Mouse (Mus musculus) myocyte (in vitro differentiated cells): ENCODE results near the gene Patz1. TPM values are rescaled to one million over a fixed set of nuclear protein-coding genes. Genes with fewer than 3 reads are reported as not detected.

ENCODE experiments used
- H3K27me3 ChIP-seq: one replicate; pipeline ENCODE4 v1.6.1; 2011; ENCODE audit not compliant: control insufficient read depth, insufficient read depth, insufficient read length
- H3K36me3 ChIP-seq: one replicate; pipeline ENCODE4 v1.6.1; 2011; ENCODE audit not compliant: control insufficient read depth, insufficient read depth
- H3K4me2 ChIP-seq: one replicate; pipeline ENCODE4 v1.6.1; 2011; ENCODE audit warnings: low read depth, control low read depth
- H3K4me3 ChIP-seq: one replicate; pipeline ENCODE4 v1.5.1; 2011; ENCODE audit warnings: mild to moderate bottlenecking, control low read depth, moderate library complexity
- H3K79me2 ChIP-seq: one replicate; pipeline ENCODE4 v1.6.1; 2011; ENCODE audit not compliant: control insufficient read depth, insufficient read depth
- H3ac ChIP-seq: one replicate; pipeline ENCODE4 v1.6.1; 2011; ENCODE audit not compliant: control insufficient read depth, insufficient read length
- CEBPB ChIP-seq: IDR thresholded peaks from 2 replicates; pipeline ENCODE4 v1.6.1; 2011; ENCODE audit warnings: mild to moderate bottlenecking, moderate library complexity; ENCODE audit not compliant: poor library complexity, insufficient read depth, severe bottlenecking
- E2F4 ChIP-seq: IDR thresholded peaks from one replicate; pipeline ENCODE4 v1.6.1; 2011; ENCODE audit warnings: mild to moderate bottlenecking, control low read depth, moderate library complexity; ENCODE audit not compliant: insufficient read depth
- MAX ChIP-seq: IDR thresholded peaks from one replicate; pipeline ENCODE4 v1.6.1; 2011; ENCODE audit warnings: low read depth, mild to moderate bottlenecking, control low read depth
- MYOD1 ChIP-seq, 3 experiments: IDR thresholded peaks; one replicate each; pipeline ENCODE4 v1.6.1; 2011; ENCODE audit warnings: control low read depth in 2 of 3, low read depth in 2 of 3, mild to moderate bottlenecking in 2 of 3, moderate library complexity in 1 of 3; ENCODE audit not compliant: insufficient read length in 2 of 3, control insufficient read depth in 1 of 3
- MYOG ChIP-seq, 3 experiments: IDR thresholded peaks; one replicate each; pipeline ENCODE4 v1.6.1; 2011; ENCODE audit warnings: control low read depth in 2 of 3, low read depth in 2 of 3, mild to moderate bottlenecking in 2 of 3; ENCODE audit not compliant: insufficient read length in 2 of 3, control insufficient read depth in 1 of 3, insufficient read depth in 1 of 3
- POLR2A ChIP-seq: IDR thresholded peaks from one replicate; pipeline ENCODE4 v1.6.1; 2011; ENCODE audit warnings: low read depth, mild to moderate bottlenecking, control low read depth, moderate library complexity; ENCODE audit not compliant: insufficient read length
- POLR2AphosphoS2 ChIP-seq: IDR thresholded peaks from one replicate; pipeline ENCODE4 v1.6.1; 2011; ENCODE audit warnings: low read depth, control low read depth; ENCODE audit not compliant: insufficient read length
- REST ChIP-seq: IDR thresholded peaks from one replicate; pipeline ENCODE4 v1.6.1; 2011; ENCODE audit warnings: mild to moderate bottlenecking, control low read depth, moderate library complexity; ENCODE audit not compliant: insufficient read depth, insufficient read length
- SRF ChIP-seq: IDR thresholded peaks from one replicate; pipeline ENCODE4 v1.6.1; 2011; ENCODE audit warnings: low read depth; ENCODE audit not compliant: control insufficient read depth, insufficient read length
- TCF12 ChIP-seq: IDR thresholded peaks from one replicate; pipeline ENCODE4 v1.6.1; 2011; ENCODE audit warnings: mild to moderate bottlenecking, control low read depth; ENCODE audit not compliant: poor library complexity, insufficient read depth, severe bottlenecking
- TCF3 ChIP-seq: IDR thresholded peaks from one replicate; pipeline ENCODE4 v1.6.1; 2011; ENCODE audit warnings: low read depth, control low read depth; ENCODE audit not compliant: insufficient read length
- USF1 ChIP-seq: IDR thresholded peaks from one replicate; pipeline ENCODE4 v1.6.1; 2011; ENCODE audit warnings: low read depth, mild to moderate bottlenecking, control low read depth, moderate library complexity
- polyA plus RNA-seq: library from polyadenylated mRNA; unstranded; fragments of >200 nt; fragmentation: generic; extraction: Trizol; gene quantifications from one replicate; pipeline ENCODE4 v1.2.1, GENCODE M21; 2012; ENCODE audit warnings: missing spikeins

Gene Patz1
- polyA plus RNA-seq, 1 experiment: 14.5 TPM

GRCm38 (mm10) chr11:3328806-3329775 is 40.4 kb downstream of the Patz1 start:
- no peaks in the 10 kb centered on the region for H3K36me3 ChIP-seq
- H3K79me2 ChIP-seq: no peaks in the 10 kb centered on the region
- no peak overlapping the region for H3ac ChIP-seq
- H3K27me3 ChIP-seq: no peaks in the 10 kb centered on the region
- H3K4me3 ChIP-seq: no peak overlapping the region
- H3K4me2 ChIP-seq: peak overlapping the region; percentile 93
- TF ChIP-seq CEBPB: no peak
- TF ChIP-seq MAX: no peak
- no peak for TF ChIP-seq TCF3

DNA sequence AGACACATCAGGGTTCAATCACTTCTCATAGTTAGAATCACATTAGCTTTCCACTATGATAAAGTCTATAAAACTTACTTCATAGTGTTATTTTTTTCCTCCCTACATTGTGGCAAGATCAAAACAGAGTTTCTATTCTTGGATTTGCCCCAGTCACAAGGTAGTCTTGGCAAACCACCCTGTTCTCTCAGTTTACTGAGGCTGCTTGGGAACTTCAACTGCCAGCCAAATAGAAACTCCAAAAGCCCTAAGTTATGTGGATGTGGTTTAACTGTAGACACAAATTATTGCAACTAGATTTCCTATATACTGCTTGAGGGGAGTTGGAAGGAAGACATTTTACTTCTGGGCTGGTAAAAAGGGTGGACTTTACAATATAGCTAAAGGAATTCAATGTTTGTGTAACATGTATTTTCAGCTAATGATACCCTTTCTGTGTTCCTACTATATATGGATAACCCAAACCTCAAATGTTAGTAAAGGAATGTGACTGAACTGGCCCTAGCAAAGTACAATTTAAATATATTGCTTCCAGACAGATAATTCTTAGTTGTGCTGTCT is 41.3 kb downstream of the Patz1 start, which contains the start of gene Pik3ip1:
TSS of gene Pik3ip1 (plus strand) at position 511 of the 561 bp plus-strand sequence.
- TF ChIP-seq POLR2AphosphoS2 (no peak), MYOD1 (IDR thresholded peaks at IDR 0.05; ENCODE audit: control insufficient read depth in 1 of 3, insufficient read length in 2 of 3, low read depth in 2 of 3) (no peak), E2F4 (no peak), CEBPB (no peak), USF1 (no peak), TCF12 (no peak), MAX (no peak)
- Histone ChIP-seq H3ac (no peak within 1 kb of the TSS), H3K36me3 (no peaks in the 10 kb centered on the region), H3K4me3 (peak within 1 kb of the TSS; percentile 20), H3K27me3 (no peaks in the 10 kb centered on the region), H3K79me2 (no peaks in the 10 kb centered on the region), H3K4me2 (peak within 1 kb of the TSS; percentile 93)

- peak overlapping the region; percentile 20 for H3K4me3 ChIP-seq
- no peaks in the 10 kb centered on the region for H3K27me3 ChIP-seq
- no peaks in the 10 kb centered on the region for H3K36me3 ChIP-seq
- no peaks in the 10 kb centered on the region for H3K79me2 ChIP-seq
- H3ac ChIP-seq: no peak overlapping the region
- TF ChIP-seq TCF3 (no peak), POLR2AphosphoS2 (no peak), MYOG (IDR thresholded peaks at IDR 0.05; ENCODE audit: control insufficient read depth in 1 of 3, insufficient read depth in 1 of 3, insufficient read length in 2 of 3, low read depth in 2 of 3) (no peak), MAX (no peak), POLR2A (no peak), REST (no peak), MYOD1 (IDR thresholded peaks at IDR 0.05; ENCODE audit: control insufficient read depth in 1 of 3, insufficient read length in 2 of 3, low read depth in 2 of 3) (no peak), E2F4 (no peak), SRF (no peak), USF1 (no peak), TCF12 (no peak)
- H3K4me2 ChIP-seq: peak overlapping the region; percentile 93
Measured at GRCm38 (mm10) chr11:3330566-3330965, 41.9 kb downstream of the Patz1 start.

DNA sequence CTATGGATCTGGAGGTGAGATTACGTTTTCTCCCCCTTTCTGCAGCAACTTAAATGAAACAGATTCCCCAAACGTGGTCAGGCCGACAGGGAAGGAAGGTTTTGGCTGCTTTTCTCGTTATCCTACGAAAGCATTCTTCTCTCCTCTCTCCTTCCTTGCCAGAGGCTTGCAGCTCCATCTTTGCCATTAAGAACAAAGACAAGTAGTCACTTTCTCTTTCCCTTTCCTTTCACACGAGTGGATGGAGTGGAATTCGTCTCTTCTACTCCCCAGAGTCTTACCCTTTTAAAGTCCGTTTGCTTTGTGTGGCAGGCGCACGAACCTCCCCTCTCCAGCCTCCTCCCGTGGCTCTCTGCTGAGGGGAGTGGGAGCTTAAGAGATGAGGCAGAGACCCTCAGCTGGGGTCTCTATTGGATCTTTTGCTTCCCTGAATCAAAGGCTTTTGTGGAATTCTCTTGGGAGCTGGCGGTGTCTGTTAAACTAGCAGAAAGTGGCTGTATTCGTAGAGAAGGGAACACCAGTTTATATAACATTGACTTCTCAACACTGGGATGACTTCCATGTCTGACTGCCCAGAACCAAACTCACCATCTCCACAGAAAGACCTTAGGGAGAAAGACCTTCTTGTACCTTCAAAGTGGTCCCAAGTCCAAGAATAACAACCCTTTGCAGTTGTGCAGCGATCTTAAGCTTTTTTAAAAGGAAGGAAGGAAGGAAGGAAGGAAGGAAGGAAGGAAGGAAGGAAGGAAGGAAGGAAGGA is 42.5 kb downstream of the Patz1 start:
- no peak for TF ChIP-seq MAX
- TF ChIP-seq REST: no peak
- TF ChIP-seq SRF: no peak
- peak; percentile 3 for TF ChIP-seq POLR2A
- H3K4me2 ChIP-seq: peak overlapping the region; percentile 93
- no peak overlapping the region for H3ac ChIP-seq
- H3K79me2 ChIP-seq: no peaks in the 10 kb centered on the region
- no peaks in the 10 kb centered on the region for H3K36me3 ChIP-seq
- H3K27me3 ChIP-seq: no peaks in the 10 kb centered on the region
- peak overlapping the region; percentile 20 for H3K4me3 ChIP-seq
